Mouse (Mus musculus): ENCODE results near the gene Mfap4.

Mfap4 gene

DNA sequence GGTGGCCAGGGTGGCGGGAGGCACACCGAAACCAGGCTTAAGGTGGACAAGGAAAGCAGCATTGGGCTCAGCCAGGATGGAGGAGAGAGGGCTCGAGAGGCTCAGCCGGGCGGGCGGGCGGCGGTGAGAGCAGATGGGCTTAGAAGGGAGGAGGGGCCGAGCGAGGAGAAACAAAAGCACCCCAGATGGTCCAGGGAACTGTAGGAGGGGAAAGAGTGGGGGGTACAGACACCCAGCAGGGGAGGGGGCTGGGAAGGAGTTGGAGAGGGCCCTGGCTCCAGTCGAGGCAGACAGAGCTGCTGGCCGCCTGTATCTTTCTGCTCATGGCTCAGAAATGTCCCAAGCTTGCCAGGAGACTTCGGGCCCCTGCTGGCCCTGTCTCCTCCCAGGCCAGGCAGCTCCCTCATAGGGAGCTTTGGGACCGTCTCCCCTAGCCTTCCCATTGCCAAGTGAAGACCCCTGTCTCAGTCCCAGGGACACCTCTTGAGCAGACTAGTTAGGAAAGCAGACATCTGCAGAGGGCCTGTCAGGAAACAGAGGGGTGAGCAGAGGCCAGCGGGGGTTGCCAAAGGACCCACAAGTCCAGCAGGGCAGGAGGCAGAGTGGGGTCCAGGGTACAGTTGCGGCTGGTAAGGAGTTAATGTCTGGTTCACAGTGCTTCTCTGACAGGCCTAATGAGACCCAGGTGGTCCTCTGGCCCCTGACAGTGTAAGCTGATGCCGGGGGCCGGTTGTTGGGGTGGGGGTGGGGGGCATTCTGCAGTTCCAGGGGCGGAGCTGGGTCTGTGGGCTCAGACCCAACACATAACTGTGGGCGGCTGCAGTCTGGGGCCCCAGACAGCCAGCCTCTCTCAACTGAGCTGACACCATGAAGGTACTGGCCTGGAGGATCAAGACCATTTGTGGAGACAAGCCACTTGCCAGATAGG lies at the start of gene Mfap4:
Gene Mfap4, plus strand, starts transcription at position 819 of the 928 bp plus-strand sequence.
- no peak for DNase-seq (ENCODE audit: low spot score)

DNA sequence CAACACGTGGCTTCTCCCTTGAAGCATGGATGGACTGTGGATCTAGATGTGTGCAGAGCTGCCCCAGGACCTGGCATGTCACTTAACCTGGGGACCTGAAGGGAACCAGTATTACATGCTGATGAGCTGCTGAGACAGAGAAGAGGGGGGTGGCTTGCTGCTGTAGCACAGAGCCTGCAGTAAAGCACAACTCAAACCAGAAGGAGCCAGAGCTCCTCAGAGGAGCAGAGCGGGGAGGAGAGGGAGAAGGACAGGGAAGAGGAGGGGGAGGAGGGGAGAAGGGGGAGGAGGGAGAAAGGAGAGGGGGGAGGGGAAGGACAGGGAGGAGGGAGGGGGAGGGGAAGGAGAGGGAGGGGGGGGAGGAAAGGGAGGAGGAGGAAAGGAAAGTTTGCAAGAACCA lies 48.9 kb upstream of the Mfap4 start:
- DNase-seq (ENCODE audit: low spot score) = no peak

DNA sequence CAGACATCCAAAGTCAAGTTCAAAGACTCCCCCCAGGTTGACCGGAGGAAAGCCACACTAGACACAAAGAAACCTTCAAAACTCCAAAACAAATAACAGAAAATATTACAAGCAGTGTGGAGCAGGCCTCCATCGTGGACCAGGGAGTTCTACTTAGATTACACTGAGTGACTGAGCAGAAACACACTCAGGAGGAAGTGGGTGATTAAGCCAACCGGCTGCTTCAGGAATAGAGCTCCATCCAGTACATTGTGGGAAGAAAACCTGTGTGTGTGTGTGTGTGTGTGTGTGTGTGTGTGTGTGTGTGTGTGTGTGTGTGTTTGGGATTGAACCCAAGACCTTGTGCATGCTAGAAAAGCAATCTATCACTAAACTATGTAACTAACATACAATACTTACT lies 46.1 kb upstream of the Mfap4 start:
- no peak for DNase-seq (ENCODE audit: low spot score)

DNA sequence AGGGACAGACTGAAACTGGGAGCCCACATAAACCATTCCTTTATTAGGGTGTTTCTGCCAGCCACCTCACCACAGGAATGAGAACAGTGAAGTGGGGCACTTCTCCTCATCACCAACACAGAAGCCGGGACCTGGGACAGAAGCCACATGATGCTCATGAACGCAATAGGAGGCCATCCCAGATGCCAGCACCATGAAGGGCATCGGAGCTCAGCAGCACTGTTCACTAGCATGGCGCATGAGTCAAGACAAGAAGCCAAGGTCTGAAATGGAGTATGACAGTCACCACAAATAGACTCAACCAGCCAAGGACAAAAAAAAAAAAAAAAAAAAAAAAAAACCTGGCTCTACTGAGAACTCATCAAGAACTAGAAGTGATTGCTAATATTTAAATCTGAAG lies 44.8 kb upstream of the Mfap4 start:
- DNase-seq (ENCODE audit: low spot score) = no peak

DNA sequence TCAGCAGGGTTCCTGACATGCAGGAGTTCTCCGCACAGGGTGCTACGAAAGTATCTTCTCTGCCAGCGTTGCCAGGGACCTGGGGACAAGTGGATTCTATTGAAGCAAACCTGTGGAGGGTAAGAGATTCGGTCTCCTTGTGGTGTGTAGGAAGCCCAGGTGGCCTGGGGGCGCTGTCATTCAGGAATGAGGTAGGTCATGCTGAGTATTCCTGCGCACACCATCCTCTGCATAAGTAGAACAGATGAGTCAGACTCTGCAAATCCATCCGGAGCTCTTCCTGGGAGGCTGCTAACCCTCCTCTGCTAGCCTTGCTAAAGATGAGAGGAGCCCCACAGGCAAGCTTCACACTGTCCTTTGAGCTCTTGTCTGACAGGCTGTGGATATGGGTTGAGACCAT lies 43.6 kb upstream of the Mfap4 start:
- DNase-seq (ENCODE audit: low spot score) = no peak

DNA sequence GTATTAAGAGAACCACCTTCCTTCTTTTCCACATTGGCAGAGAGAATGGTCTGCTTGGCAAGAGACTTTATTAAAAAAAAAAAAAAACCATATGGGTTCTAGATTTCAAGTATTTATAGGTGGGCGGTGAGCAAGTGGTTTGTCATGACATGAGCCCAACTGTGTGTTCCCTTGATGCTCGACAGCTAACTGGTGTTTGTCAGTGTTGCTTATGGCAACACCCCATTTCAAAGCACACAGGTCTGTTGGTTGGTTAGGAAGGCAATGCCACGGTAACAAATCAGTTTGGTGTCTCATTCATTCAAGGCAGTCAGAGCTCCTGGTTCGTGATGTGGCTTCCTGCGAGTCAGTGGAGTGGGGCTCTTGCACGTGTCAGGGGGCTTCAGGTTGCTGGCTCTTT lies 41.4 kb upstream of the Mfap4 start:
- DNase-seq (ENCODE audit: low spot score) = no peak

DNA sequence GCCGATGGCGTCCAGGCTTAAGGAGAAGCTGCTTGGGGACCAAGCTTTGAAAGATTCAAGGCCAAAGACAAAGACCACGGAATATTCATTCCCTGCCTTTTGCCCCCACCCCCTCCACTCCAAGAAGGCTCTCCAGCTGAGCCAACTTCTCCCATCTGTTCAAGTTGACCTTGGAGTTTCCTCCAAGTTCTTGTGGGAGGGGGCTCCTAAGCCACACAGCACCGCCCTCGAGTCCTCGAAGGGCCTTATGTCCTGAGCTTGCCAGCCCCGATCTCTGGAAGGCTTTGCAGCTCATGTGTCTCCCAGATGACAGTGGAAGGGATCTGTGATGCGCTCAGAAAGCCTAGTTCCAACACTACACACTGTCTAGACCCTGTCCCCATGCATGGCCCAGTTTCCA lies 37.9 kb upstream of the Mfap4 start:
- no peak for DNase-seq (ENCODE audit: low spot score)

DNA sequence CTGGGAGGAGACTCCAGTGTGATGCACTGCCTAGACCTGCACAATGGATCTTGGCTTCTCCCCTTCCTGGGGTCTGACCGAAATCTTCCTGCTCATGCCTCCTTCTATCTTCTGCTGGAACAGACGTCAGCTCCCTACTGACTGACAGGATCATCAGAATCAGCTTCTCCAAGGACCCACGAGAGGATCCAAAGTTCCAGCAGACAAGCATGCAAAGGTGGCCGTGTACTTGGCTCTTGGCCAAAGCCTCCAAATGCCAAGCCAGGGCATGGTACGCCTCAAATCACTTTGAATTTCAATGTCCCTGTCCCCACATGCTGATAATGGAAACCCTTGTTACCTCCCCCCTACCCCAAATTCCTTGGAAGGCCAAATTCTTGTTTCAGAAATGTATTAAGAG lies 37.2 kb upstream of the Mfap4 start:
- DNase-seq (ENCODE audit: low spot score) = no peak

DNA sequence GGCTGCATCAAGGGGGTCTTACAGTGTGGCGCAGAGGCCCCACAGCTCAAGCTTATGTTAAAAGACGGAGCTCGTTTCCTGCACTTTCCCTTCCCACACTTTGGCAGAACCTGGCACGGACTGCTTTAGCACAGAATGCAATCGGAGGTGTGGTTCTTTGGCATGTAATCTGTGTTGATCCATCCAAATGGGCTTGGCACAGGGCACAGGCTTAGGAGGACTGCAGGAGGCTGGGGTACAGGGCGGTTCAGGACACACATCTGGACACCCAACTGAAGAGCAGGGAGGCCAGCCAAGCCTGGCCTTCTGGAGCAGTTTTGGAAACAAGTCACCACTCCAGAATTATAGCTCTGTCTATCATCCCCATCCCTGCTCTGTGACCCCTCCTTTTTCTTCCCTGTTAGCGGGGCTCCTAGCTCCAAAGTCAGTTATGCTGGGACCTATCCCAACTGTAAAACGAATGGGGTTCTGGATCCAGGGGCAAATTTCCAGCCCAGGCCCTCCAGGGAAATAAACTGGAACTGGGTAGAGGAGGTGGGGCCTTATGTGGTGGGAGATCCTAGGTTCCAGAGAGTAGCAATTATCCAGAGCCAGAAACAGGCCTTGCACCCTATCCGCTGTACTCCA lies 36.5 kb upstream of the Mfap4 start:
- DNase-seq (ENCODE audit: low spot score) = no peak

DNA sequence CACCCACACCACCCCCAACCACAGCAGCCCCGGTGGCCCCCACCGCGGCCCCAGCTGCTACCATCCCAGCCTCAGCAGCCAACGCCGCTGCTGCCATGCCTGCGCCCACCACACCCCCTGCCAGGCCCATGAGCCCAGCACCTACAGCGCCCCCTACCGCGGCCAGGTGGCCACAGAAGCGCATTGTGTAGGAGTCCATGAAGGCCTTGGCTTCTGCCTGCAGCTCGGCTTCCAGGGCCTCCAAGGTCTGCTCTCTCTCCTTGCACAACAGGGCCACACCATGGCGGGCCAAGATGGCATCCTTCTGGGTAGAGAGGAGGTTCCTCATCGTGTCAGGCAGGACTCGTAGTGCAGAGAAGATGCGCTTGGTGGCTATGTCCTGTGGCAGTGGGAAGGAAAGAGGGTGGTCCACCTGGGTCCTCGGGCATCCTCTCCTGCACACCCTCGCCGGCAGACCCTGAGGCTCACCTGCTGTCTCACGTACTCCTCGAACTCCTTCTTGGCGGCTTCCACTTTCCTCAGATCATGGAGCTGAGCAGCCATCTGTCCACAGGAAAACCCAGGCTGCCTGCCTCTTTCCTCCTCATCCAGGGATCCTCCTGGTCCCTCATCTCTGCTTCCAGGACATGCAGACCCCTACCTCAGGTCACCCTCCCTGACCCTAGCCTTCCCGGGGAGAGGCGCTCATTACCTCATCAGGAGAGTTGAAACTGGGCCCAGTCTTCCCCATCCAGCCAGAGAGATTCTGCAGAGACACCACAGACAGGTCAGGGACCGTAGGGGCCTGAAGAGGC lies 35.5 kb upstream of the Mfap4 start:
- no peak for DNase-seq (ENCODE audit: low spot score)

DNA sequence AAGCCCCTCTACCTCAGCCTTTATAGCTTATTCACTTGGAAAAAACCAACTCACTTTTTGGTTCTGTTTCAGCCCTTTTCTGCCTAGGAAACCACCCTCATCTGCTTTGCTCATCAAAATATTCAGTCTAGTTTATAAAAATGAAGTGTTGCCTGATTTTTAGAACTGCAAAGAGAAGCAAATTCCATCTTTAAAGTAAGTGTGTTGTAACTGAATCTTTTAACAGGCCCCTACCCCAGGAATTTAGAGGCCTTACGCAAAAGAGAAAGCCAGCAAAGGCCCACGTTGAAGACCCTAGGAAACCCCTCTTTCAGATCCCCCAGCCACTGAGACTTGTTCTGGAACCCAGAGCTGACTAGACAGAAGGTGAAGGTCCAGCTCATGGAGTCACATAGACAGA lies 21.2 kb upstream of the Mfap4 start:
- DNase-seq (ENCODE audit: low spot score) = no peak

DNA sequence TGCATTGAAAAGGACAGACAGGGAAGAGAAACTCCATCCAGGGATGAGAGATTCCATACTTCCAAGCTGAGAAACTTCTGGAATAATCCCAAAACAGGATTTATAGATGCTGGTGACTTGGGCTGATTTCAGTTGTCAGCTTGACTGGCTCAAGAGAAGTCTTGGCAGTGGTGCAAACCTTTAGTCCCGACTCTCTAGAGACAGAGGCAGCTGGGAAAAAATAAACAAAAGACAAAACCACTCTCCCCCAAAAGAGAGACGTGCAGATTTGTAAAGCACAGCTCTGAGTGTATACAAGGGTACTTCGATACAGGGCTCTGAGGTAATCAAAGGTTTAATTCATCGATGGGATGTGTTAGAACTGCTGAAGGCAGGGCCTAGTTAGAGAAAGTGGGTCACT lies 19.8 kb upstream of the Mfap4 start:
- DNase-seq (ENCODE audit: low spot score) = no peak

DNA sequence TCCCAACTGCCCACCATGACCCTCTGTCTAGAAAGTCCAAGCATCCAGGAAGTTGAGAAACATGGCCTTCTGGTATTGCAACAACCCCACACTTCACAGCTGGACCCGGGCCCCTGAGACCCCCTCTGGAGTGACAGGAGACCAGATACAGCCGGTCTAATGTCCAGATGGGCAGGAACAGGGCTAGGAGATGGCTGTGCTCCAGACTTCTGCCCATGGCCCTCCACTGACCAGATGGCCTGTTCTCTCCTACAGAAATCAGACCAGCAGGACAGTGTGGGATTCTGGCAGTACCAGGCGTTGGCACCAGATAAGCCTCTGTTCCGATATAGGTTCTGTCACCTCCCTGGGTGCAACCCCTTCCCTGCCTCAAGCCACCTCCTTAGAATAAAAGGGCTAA lies 16.7 kb upstream of the Mfap4 start:
- no peak for DNase-seq (ENCODE audit: low spot score)

DNA sequence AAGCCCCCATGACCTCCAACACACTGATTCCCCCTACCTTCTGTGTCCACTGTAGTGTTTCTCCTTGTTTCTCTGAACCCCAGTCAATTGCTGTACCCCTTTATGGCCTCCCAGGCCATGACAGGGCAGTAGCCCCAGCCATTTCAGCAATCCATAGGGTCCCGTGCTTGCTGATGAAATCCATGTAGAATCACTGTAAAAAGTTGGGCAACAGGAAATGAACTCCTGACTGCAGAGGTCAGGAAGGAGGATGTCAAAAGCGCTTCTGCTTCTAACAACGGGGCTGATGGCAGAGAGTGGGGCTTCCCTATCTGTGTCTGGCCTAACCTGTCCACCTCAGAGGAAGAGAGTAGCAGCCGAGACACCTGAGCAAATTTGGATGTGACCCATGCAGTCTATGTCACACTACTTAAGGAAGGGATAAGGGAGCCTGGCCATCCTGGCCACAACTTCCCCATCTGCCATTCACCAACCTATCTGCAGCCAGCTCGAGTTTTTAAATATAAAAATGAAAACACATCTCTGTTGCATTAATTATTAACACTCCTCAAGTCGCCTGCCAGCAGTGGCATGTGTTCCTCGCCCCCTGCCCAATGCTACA lies 15.8 kb upstream of the Mfap4 start:
- DNase-seq (ENCODE audit: low spot score) = no peak

DNA sequence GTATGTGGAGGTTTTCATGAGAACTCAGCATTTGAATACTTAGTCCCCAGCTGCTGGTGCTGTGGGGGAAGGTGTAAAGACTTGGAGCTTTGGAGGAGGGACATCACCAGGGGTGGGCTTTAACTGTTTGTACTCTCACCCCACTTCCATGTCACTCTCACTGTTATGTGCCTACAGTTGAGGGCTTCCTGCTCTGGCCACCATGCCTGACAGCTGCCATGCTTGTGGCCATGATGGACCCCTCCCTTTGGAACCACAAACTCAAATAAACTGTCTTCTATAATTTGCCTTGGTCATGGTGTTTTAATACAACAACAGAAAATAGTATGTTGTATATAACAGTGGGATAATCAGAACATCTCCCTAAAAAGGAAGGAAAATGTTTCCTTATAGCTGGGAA lies 14.4 kb upstream of the Mfap4 start:
- no peak for DNase-seq (ENCODE audit: low spot score)

DNA sequence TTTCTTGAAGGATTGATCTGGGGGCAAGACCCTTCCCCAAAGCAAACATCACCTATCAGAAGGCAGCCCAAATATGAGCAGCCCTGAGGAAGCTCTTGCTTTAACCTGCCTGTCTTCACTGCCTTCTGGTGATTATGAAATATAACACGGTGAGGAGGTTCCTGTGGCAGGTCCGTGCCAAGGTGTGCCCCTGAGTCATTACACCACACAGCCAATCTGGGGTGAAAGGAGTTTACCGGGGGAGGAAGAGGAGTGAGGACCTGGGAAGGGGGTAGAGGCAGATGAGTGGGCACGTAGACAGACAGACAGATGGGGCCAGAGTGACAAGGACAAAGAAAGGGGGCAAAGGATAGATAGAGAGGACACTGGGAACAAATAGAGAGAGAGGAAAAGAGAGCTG lies 11.6 kb upstream of the Mfap4 start:
- no peak for DNase-seq (ENCODE audit: low spot score)

DNA sequence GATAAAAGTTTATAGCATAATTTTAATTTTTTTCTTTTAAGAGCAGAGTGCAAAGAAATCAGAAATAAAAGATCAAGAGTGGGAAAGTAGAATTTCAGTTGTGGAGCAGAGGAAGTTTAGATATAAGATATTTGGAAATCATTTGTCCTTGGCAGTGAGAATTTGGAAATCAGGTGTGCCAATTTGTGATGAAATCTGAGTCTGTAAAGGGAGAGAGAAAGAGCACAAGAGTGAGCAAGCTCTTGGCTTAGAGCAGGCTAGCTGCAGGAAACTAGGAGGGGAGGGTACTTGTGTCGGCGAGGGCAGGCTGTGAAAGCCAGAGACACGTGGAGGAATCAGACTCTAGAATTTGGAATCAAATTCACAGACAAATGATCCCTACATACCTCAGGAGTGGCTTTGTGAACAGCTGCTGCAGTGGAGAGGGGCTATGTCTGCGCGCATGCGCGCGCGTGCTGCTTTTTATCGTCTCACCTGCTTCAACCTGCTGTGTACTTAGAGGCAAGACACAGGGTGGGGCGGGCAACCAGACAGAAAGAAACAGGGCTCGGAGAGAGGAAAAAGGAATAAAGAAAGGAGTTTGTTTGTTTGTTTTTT lies 8.3 kb upstream of the Mfap4 start:
- DNase-seq (ENCODE audit: low spot score) = no peak

DNA sequence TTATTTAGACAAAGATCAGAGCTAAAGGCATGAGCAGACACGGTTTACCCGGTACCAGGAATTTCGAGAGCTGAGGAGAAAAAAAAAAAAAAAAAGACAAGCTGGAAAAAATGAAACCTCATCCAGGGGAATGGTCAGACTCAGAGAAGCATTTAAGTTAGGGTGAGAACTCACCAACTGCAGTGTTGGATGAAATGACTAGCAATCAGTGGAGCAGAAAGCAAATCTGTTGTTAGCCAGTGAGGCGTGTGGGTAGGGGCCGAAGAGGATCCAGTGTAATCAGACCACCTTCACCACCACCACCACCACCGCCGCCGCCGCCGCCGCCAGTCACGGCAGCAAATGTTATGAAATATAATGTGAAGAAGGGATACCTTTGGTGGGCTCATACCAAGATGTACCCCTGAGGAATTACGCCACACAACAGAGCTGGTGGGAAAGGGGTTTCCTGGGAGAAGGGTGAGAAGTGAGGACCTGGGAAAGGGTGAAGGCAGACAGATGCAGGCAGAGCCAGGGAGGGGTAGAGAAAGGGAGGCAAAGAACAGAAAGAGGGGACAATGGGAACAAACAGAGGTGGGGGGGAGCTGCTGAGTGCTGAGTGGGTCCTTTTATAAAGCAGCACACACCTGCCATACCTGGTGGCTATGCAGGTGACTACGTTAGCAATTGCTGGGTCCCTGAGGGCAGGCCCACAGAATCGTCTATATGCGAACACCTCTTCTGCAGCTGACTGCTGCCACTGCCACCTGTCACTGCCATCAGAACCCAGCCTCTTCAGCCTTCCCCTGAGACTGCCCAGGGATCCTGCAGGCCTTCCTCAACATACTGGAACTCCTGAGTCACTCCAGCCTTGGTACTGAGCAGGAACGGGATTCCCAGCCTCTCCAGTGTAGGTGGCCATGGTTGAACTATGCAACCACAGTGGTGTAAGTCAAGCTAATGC lies 7.4 kb upstream of the Mfap4 start:
- DNase-seq (ENCODE audit: low spot score) = no peak

DNA sequence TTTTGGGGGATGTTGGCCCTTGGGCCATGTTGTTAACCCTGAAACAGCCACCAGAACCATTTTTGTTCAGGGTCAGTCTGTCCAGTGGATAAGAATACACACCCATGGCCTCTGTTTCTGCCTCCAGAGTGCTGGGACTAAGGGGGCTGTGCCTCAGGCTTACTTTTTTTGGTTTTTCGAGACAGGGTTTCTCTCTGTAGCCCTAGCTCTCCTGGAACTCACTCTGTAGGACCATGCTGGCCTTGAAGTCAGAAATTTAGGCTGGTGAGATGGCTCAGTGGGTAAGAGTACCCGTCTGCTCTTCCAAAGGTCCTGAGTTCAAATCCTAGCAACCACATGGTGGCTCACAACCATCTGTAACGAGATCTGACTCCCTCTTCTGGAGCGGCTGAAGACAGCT lies 6.4 kb upstream of the Mfap4 start:
- no peak for DNase-seq (ENCODE audit: low spot score)

DNA sequence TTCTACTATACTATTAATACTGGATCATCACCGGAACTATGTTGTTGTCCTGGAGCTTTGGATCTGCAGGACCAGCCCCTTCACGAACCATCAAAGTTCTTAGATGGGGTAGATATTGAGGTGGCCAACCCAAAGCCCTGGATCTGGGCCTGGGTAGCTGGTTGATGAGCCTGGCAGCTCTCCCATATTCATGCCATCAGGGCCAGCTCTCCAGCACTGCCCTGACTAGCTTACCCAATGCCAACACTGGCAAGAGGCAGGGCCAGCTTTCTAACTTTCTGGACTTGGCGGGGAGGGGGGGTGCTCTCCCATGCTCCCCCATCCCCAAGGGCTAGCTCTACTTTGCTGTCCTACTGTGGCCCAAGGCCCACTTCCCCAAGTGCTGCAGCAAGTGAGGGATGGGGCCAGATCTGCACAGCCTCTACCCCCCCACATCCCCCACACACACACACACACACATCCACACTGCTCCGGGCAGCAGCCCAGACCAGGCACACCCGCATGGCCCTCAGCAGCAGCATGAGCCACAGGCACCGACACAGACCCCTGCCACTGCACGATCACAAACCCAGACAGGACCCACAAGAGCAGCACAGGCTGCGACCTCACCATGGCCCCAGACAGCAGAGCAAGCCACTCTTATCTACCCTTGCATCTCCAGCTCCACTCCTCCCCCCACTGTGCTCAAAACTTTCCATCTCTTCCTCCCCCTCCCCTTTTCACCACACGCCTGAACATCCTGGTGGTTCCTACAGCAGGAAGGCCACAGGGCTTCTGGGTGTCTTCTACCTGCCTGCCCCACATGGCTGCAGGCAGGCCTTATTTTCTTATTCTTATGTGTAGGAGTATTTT lies 3.8 kb upstream of the Mfap4 start:
- no peak for DNase-seq (ENCODE audit: low spot score)

All from urinary bladder, postnatal 25 days (tissue).